Mouse (Mus musculus) spleen, postnatal 10 days (tissue): ENCODE data around the gene Fam8a1.
A peak's percentile ranks its signal among the peaks of the same experiment; 100 is the strongest.

ENCODE experiments used
- DNase-seq, 2 experiments: peaks; one replicate each; pipeline ENCODE4 v3.0.0; 2021 to 2022; ENCODE audit warnings: low spot score in 2 of 2

Gene Fam8a1

DNA sequence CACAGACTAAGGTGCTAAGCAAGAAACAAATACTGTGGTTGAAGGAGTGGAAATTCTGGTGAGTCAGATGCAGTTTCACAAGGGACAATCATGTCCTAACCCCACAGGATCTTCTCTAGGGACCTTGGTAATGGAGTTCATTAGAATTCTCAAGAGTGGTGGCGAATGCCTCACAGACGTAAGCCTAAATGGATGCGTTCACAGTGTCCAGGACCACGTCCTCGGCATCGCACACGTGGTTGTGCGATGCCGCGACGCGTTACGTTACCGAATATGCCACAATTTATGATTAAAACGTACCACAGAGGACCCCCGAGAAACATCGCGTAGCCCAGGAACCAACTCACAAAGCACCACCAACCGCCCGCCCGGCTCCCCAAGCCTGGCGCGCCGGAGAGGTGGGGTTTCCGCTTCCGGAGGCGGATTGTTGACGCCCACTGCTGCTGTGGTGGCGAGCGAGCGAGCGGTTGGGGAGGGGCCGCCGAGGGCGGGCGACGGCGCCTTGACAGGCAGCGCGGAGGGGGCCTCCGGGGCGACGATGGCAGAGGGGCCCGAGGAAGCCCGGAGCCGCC, at the start of gene Fam8a1:
Fam8a1 (plus strand) TSS at position 475 of the 572 bp plus-strand sequence.
- DNase-seq, result peak; percentile 91 to 92

DNA sequence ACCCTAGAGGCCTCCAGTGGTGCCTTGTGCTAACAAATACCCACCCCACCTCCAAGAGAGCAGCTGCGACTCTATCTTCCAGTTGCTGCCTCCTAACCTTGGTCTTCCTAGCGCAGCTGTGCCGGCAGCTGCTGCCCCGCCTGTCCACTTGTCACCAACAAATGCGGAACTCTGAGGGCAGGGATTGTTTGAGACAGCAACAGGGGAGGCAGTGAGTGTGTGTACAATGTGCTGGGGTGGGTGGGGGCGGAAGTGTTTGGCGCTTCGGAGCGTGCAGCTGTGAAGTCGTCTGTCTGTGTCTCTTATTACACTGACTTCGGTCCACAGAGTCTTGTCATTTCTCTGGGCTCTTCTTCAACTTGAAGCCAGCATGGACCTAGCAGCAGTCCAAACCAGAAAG, 49.7 kb upstream of the Fam8a1 start:
- peak in 1 of 2 experiments; percentile 60 for DNase-seq

GRCm38 (mm10) chr13:46620964-46621757, 48.2 kb upstream of the Fam8a1 start:
- no peak for DNase-seq

DNA sequence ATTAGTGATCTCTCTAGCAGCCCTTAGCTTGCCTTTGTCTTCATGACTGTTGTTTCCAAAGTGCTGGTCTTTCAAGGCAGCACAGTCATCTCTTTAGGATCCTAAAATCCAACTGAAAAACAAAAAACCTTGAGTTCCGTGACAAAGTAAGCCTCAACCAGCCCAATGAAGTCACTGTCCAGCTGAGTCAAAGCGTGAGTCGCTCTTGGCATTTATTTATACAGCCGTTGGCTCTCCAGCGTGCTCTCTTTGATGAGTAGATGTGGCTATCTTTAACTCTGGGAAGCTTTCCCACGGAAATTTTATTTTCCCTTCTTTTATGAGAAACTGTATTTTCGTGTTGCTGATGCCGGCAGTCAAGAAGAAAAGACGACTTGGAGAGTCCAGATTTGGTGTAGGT, 42.7 kb upstream of the Fam8a1 start:
- no peak for DNase-seq

DNA sequence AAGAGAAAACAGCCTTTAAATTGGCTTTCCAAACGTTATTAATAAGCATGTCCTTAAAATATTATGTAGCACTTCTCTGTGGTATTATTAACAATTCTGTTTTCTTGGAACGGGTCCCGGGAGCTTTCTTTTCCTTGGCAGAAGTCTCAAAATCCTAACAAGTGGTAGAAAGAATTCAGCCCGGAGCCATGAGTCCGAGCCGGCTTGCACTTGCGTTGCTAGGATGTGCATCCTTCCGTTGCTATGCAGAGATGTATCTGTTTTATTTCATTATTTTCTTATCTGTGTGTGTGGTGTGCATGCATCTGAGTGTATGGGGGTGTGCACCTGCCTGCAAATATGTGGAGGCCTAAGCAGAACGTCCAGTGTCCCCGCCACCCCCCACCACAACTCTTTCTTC, 41.5 kb upstream of the Fam8a1 start:
- DNase-seq, result no peak

DNA sequence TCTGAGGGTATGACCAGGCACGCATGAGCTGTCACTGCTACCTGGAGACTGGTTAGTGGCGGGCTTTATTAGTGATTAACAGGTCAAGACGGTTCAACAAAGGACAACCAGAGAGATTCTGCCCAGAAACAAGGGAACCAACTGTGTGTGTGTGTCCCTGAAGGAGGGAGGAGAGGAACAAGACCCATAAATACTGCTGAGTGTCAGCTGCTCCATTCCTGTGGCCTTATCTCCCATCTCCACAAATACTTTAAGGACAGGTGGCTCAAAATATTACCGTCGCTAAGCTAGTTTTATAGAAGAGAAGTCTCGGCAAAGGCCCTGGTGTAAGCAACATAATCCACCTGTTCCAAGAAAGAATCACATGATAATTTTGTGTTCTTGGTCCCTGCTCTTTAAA, 39.9 kb upstream of the Fam8a1 start:
- no peak for DNase-seq

- DNase-seq, result no peak
These were observed 36.5 kb upstream of the Fam8a1 start for GRCm38 (mm10) chr13:46632796-46633195.

- no peak for DNase-seq
These were observed 35.8 kb upstream of the Fam8a1 start for GRCm38 (mm10) chr13:46633320-46634132.

- DNase-seq, result peak in 1 of 2 experiments; percentile 42
These were observed 35.2 kb upstream of the Fam8a1 start for GRCm38 (mm10) chr13:46634133-46634488.

GRCm38 (mm10) chr13:46640608-46641468, 28.5 kb upstream of the Fam8a1 start:
- no peak for DNase-seq

- peak in 1 of 2 experiments; percentile 50 for DNase-seq
These were observed 27.0 kb upstream of the Fam8a1 start for GRCm38 (mm10) chr13:46642318-46642717.

- DNase-seq, result no peak
These were observed 25.1 kb upstream of the Fam8a1 start for GRCm38 (mm10) chr13:46644175-46644574.

DNA sequence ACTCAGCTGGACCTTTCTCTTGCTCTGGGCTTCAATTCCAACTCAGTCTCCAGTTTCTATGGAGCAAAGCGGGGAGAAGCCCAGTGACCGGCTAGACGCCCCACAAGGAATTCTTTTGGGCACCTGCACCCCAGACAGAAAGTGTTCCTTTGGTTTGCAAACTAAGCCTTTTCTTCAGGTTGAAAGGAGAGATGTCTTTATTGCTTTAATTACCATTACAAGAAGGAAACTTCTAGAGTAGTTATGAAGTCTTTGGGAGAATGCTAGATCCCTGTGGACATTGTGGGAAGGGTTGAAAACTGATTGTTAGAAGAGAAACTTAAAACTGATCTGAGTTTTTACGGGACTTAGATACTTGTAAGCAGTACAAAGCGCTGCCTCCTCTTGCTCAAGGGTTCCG, 23.8 kb upstream of the Fam8a1 start:
- DNase-seq, result no peak

GRCm38 (mm10) chr13:46651853-46652252, 17.5 kb upstream of the Fam8a1 start:
- DNase-seq, result no peak

GRCm38 (mm10) chr13:46652671-46653070, 16.7 kb upstream of the Fam8a1 start:
- DNase-seq, result no peak

- no peak for DNase-seq
These were observed 15.7 kb upstream of the Fam8a1 start for GRCm38 (mm10) chr13:46653671-46654070.

GRCm38 (mm10) chr13:46654566-46654965, 14.8 kb upstream of the Fam8a1 start:
- no peak for DNase-seq

GRCm38 (mm10) chr13:46659211-46659610, 10.1 kb upstream of the Fam8a1 start:
- DNase-seq, result no peak

GRCm38 (mm10) chr13:46663461-46663964, 5.8 kb upstream of the Fam8a1 start:
- no peak for DNase-seq

DNA sequence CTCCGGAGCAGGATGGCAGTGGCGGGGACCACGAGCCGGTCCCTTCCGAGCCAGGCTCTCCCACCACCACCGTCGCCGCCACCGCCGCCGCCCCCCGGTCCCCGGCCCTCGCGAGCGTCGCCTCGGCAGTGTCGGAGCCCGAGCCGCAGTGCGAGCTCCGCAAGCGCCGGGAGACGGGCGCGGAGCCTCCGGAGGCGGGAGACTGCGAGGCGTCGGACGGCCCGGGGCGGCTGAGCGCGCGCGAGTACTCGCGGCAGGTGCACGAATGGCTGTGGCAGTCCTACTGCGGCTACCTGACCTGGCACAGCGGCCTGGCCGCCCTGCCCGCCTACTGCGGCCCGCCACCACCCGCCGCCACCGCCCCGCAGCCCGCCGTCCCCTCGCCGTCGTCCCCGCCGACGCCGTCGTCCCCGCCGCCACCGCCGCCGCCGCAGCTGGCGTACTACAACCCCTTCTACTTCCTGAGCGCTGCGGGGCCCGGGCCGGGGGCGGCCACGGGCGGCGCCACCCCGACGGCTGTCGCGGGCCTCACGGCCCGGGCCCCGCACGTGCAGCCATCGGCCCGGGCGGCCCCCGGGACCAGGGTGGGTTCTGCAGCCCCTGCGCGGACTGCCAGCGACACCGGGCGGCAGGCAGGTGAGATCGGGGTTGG, 424 bp downstream of the Fam8a1 start:
- peak in 1 of 2 experiments; percentile 57 for DNase-seq

DNA sequence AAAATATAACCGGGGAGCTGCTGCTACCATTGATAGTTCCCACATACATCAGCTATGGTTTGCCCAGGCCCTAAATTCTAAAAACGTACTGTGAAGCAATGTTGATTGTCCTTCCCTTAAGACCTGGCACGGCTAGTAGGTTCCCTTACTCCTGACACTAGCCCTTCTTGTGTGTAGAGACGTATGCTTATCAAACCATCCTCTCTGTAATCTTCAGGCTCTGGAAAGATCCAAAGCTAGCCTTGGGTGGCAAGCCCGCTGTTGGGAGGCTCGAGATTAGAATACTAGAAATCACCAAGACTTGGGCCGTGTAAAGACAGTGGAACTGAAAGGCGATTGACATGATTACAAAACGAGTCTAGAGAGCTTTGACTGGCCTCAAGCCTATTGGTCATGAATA, 1.2 kb downstream of the Fam8a1 start:
- no peak for DNase-seq
